Mouse (Mus musculus) lung, adult 18-20 months (tissue): ENCODE results near the gene Olfr1359.
"Not testable (repeated sequence)": the region's sequence is repeated elsewhere in the genome, so short reads cannot be mapped to it uniquely, and the experiment has no call there.

Experiments
- DNase-seq, 2 experiments: peaks; one replicate each; pipeline ENCODE4 v3.0.0; 2022; ENCODE audit warnings: mixed read lengths in 2 of 2

Olfr1359 gene

DNA sequence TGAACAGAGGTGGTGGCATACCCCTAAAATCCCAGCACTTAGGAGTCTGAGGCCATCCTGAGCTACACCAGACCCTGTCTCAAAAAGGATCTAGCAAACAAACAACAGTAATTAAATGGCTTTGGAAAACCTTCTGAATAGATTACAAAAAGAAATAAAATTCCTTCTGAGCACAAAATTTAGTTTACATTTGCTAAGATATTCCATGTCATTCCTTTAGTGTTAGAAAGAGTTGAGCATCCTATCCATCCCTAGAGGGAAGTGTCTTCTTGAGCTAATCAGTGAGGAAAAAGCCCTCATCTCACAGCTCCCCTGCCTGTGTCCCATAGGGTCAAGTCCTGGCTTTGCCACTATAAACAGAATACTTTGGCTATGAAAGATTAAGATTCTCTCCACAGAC lies at the start of gene Olfr1359:
Olfr1359 (plus strand) TSS at position 301 of the 400 bp plus-strand sequence.
- no peak for DNase-seq

DNA sequence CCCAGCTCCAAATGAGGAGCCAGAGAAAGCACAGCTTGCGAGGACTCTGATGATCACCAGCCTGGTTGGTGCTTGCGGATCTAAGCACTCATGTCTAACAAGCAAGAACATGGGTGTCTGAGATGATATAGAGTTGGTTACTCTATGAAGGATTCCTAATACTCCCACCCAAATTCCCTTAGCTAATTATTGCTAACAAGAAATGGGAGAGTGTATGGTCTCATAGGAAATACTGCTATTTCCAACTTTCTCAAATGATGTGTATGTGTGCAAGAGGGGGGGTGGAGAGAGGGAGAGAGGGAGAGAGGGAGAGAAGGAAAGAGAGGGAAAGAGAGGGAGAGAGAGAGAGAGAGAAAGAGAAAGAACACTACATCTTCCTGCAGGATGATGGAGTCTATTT lies 34.6 kb upstream of the Olfr1359 start, which contains the start of gene Olfr1361:
Olfr1361 (minus strand) TSS at position 101 of the 400 bp plus-strand sequence.
- DNase-seq, result no peak

DNA sequence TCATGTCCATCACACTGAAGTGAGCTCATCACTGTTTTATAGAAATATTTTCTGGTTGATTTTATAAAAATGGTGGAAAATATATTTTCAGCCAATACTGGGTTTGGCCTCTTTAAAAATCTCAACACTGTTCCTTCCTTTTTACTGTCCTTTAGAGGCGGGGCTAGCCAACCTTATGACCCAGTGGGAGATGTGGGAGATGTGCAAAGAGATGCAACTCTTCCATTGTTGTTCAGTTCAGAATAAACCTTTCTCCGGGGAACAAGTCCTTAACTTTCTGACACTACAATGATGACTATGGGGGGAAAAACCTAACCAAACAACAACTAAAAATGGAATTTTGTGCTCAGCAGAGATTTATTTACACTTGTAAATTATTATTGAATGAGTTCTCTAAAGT lies 20.6 kb upstream of the Olfr1359 start, which contains the start of gene Olfr1360:
Olfr1360 (minus strand) TSS at position 101 of the 400 bp plus-strand sequence.
- no peak for DNase-seq

DNA sequence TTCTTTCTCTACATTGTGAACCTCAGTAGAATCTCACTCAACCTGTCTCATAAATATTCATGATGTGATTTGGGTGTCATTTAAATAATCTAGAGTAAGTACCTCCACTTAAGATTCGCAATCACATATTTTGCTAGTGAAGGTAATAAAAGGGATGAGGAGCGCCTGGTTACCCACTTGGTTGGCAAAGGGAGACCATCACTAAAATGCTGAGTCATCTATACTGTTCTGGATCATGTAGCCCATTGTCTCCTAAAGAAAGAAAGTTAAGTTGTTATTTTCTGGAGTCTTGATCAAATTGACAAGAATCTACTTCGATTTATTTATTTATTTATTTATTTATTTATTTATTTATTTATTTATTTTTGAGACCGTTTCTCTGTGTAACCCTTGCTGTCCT lies 8.8 kb downstream of the Olfr1359 start:
- DNase-seq, result no peak

DNA sequence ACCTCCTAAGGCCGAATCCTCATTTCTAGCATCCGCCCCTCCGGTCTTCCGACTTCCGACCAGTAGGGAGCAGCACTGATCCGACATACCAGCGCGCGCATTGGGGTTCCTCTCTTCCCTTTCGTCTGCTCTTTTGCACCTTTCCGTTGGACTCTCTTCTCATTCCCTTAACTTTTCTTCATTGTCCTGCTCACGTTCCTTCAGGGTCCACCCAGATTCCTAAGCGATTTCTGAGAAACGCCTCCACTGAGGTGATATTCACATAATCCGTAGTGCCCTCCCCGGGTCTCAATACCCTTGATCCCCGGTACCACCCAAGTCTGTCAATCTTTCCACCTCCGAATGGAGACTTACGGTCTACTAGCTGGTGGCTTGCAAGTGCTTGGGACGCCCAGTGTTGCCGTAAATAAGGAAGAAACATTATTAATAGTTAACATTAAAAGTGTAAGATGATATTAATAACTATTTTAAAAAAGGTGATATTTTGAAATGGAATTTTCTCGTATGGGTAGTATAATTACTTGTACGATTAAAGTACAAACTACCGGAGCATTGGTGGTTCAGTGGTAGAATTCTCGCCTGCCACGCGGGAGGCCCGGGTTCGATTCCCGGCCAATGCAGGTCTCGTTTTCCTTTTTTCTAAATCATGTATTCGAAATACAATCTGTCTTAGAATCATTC lies 12.3 kb downstream of the Olfr1359 start:
- DNase-seq, result peak; percentile 86 to 89

DNA sequence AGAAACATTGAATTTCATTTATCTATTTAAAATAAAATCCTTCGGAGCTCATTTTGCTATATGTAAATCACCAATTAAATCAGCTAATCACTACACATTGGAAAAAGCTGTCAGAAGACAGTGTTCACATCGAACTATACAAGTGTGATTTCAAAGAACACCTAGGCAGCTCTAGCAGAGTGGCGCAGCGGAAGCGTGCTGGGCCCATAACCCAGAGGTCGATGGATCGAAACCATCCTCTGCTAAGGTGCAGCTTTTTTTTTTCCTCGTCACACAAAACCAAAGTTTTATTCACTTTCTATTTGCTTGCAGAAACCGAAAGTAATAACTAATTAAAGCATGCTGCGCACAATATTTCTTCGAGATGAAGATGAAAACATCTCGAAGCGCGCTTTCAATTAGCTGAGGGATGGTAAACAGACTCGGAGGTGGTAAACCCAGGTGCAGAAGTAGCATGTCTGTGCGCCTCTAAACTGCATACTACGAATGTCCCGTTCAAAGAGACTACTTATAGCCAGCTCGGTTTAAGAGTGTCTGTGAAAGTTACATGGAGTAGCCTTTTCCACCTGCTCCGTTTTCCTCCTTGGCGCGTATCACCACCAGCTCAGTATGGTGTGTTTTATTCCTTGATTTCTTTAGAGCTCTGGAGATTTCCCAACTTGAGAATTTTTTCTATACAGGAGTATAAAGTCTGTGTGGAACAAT lies 13.1 kb downstream of the Olfr1359 start:
- DNase-seq, result peak; percentile 67 to 76

DNA sequence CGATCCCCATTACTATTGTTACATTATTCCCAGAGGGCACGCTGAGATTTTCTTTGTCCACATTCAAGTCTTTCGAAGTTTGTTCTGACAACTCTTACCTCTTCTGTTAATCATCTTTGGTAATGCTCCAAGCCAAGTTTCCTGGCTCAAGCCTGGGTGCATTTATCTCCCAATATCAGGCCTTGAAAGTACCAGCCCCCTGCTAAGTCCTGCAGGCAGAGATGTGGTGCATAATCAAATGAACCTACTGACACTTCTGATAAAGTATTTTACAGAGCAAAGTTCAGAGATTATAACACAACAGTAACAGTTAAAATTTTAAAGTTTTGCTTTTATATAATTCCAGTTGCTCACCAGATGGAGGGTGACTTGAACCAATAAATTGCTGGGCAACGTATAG lies 13.8 kb downstream of the Olfr1359 start:
- no peak for DNase-seq

DNA sequence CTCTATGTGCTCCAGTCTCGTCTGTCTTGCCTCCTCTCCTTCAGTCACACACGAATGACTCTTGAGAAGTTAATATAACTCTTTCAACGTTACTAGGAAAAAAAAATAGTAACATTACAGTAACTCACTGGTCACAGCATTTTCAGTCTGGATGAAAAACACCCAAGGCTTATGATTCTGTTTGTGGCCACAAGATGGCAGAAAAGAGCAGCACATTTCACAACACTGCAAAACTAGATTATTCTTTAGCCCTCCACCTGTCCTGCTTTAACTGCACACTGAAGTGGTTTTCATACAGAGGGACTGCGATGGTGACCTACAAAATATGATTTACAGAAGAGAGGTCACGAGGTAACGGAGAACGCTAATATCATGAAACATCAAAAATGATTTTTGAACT lies 16.8 kb downstream of the Olfr1359 start:
- DNase-seq, result peak; percentile 43 to 62

DNA sequence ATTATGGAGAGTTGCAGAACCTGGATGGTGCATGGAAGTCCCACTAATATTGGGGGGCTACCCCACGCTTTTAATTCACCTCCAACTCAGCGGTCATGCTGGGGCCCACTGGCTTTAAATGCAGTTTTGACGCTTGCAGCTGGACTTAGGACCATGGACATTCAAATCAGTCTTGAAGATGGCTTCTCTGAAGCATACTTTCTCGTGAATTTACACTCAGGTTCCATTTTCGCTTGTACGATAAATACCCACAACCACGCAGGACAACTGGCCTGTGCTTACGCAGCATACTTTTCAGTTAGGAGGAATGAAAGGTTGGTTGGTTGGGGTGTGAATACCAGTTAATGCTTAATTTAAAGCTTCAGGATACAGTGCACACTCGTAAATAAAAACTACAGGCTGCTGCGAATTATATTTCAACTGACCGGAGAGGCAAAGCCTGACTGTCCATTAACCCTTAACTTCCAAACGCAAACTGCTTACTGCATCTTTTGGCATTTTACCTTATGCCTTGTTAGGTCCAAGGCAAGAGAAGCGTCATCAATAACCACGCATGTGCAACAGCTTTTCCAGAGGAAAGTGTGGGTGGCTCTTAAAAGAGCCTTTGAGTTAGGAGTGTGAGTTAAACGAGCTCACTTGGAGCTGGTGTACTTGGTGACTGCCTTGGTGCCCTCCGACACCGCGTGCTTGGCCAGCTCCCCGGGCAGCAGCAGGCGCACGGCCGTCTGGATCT lies 17.4 kb downstream of the Olfr1359 start:
- DNase-seq, result no peak

DNA sequence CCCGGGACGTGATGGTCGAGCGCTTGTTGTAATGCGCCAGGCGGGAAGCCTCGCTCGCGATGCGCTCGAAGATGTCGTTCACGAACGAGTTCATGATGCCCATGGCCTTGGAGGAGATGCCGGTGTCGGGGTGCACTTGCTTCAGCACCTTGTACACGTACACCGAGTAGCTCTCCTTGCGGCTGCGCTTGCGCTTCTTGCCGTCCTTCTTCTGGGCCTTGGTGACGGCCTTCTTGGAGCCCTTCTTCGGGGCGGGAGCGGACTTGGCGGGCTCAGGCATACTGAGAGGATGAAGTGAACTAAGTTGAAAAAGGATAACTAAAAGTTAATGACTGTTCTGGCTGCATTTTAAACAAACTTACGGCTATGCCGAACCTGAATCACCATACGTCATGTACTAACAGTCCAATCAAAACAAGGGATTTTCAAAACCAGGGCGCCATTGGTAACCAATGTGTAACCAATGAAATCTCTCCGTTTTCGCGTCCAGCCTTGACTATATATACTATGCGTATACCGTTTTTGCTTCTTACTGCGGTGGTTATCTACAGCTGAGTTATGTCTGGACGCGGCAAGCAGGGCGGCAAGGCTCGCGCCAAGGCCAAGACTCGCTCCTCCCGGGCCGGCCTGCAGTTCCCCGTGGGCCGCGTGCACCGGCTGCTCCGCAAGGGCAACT lies 18.1 kb downstream of the Olfr1359 start, which contains the start of the genes Hist1h2bl and Hist1h2ai:
Hist1h2bl (minus strand) TSS at position 280 of the 676 bp plus-strand sequence.
Hist1h2ai (plus strand) TSS at position 559 of the 676 bp plus-strand sequence.
- peak; percentile 62 to 82 for DNase-seq

DNA sequence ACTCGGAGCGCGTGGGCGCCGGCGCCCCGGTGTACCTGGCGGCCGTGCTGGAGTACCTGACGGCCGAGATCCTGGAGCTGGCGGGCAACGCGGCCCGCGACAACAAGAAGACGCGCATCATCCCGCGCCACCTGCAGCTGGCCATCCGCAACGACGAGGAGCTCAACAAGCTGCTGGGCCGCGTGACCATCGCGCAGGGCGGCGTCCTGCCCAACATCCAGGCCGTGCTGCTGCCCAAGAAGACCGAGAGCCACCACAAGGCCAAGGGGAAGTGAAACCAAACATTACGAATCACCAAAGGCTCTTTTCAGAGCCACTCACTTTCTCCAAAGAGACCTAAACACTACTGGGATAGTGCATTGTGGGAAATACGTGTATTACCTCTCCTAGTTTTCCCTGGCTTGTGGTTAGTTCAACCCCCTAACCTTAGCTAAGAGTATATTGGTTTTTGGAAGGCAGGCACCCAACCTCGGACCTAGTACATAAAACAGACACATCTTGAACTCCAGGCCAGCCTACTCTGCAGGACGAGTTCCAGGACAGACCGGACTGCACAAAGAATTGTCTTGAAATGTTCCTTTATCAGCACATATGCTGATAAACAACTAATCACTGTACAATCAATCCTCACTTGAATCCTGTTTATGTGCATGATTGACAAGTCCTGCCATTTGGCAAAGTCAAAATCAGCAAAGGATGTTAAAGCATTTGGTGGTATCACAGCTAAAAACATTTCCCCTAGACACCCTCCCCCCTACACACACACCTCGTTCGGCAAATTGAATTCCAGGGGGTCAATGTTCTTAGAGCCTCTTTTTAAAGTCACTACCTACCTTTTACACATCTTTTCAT lies 18.9 kb downstream of the Olfr1359 start:
- DNase-seq, result not testable (repeated sequence)

DNA sequence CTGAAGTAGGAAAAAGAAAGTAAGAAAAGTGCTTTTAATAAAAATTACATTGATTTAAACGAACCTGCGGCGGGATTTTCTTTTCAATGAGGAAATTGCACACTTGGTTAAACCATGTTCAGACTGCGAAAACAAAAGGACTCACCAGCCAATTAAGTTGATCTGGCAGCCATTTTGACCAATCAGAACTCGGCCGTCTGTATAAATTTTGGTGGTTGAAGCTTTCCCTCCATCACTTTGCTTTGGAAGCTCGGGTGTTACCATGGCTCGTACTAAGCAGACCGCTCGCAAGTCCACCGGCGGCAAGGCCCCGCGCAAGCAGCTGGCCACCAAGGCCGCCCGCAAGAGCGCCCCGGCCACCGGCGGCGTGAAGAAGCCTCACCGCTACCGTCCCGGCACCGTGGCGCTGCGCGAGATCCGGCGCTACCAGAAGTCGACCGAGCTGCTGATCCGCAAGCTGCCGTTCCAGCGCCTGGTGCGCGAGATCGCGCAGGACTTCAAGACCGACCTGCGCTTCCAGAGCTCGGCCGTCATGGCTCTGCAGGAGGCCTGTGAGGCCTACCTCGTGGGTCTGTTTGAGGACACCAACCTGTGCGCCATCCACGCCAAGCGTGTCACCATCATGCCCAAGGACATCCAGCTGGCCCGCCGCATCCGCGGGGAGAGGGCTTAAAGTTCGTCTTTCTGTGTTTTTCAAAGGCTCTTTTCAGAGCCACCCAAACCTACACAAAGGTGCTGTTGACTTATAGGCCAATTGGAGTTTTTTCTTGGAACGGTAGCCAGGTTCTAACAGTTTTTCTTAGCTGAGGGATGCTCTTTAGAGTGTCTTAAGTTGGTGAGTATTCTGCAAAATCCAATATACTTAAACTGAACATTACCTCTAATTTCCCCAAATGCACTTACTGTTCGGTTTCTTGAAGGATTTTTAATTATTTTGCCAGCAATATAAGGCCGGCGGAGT lies 19.8 kb downstream of the Olfr1359 start, which contains the start of gene Hist1h3h:
Hist1h3h (plus strand) TSS at position 263 of the 961 bp plus-strand sequence.
- DNase-seq, result peak; percentile 66 to 75

DNA sequence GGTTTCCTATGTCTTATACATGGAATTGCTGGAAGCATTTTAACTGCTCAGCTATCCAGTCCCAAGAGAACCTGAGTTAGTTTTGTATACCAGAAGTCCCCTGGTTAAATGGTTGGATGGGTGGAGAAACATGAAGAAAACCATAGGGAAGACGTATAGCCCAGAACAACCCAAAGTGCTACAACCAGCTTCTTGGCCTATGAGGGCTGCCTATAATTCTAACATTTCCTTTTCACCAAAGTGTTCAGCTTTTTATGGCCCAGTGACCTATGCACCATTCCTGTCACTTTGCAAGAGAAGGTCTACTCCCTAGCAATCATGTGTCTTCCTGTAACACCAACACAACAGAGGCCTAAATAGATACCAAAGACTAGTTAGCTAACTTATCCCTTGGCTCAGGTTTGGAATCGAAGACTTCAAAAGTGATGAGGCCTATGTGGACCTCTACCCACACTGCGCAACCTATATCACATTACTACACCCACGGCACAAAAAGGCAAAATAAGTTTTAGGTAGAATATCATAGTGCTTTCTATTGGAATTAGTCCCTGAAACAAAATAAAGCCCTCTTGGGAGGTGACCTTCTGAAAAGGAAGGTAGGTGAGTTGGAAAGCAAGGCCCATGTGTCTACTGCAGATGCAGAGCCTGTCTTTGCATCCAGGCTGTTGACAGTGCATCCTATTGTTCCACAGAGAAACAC lies 20.6 kb downstream of the Olfr1359 start:
- no peak for DNase-seq

DNA sequence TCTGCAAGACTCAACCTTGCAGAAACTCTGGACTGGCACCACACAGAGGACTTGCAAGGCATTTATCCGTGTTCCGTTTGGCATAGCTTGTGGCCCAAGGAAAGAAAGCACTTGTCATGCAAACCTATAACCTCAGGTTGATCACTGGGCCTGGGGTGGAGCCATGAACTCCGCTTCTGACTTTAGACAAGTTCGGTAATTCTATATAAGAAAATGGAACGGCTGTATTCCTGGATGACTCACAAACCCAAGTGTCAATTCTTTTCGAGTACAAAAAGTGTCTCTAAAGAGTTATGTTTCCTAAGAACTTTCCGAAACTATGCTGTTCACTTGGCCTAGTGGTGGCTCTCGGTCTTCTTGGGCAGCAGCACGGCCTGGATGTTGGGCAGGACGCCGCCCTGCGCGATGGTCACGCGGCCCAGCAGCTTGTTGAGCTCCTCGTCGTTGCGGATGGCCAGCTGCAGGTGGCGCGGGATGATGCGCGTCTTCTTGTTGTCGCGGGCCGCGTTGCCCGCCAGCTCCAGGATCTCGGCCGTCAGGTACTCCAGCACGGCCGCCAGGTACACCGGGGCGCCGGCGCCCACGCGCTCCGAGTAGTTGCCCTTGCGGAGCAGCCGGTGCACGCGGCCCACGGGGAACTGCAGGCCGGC lies 23.3 kb downstream of the Olfr1359 start:
- not testable (repeated sequence) for DNase-seq

DNA sequence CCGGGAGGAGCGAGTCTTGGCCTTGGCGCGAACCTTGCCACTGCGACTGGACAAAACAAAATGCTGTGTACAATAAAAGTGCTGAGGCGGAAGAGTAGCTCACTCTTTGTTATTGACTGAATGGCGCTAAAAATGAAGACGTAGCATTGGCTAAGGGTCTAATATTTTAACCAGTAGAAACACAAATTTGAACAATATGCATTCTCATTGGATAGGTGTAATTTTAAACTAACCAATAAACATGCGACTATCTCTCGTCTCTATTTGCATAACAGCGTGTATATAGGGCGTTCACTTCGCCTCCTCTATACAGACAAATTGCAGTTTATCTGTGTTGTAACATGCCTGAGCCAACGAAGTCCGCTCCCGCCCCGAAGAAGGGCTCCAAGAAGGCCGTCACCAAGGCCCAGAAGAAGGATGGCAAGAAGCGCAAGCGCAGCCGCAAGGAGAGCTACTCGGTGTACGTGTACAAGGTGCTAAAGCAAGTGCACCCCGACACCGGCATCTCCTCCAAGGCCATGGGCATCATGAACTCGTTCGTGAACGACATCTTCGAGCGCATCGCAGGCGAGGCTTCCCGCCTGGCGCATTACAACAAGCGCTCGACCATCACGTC lies 24.0 kb downstream of the Olfr1359 start, which contains the start of gene Hist1h2bm:
Hist1h2bm (plus strand) TSS at position 288 of the 616 bp plus-strand sequence.
- DNase-seq, result peak; percentile 10 to 44

DNA sequence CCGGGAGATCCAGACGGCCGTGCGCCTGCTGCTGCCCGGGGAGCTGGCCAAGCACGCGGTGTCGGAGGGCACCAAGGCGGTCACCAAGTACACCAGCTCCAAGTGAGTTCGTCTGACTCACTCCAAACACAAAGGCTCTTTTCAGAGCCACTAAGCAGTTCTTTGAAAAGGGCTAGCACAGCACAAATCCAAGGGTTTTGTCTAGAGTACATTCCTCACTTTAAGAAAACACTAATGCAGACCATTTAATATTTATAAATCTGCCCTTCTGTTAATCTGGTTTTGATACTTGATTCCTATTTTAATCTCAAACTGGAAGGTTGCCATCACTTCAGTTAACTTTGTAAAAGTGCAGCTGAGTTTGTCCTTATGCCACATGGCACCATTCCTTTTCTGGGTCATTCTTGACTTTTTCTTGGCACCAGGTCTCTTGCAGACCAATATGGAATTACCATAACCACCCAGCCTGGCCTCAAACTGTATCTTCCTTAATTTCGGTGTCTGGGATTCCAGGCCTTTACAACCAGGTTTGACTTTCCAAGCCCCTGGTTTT lies 24.5 kb downstream of the Olfr1359 start:
- no peak for DNase-seq

DNA sequence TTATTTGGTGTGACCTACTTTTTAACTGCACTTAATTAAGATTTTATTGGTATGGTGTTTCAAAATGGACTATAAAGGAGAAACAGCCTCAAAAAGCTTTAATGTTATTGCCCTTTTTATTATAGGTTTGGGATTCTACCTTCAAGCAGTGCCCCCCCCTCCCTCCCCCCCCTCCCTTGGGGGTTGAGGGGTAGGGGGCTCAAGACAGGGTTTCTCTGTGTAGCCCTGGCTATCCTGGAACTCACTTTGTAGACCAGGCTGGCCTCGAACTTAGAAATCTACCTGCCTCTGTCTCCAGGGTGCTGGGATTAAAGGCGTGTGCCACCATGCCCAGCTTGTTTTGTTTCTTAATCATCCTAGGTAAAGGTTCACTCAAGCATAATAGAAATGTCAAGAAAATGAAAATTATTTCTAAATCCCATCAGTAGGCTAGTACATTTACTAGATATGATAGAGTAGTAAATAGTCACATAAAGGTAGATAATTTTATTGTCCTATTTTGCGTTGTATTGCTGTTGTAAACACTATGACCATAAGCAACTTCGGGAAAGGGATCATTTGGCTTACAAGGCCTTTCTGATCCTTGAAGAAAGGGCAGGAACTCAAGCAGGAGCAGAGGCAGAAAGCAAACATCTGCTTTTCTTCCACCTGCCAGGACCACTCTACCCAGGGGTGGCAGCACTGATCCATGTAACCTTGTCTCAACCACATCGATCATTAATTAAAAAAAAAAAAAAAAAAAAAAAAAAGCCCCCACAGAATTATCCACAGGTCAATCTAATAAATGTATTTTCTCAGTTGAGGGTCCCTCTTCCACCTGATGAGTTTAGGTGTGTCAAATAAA lies 25.3 kb downstream of the Olfr1359 start:
- no peak for DNase-seq
